Mouse (Mus musculus): ENCODE measurements around the gene Espn. TPM values are rescaled to one million over a fixed set of nuclear protein-coding genes. Genes with fewer than 3 reads are reported as not detected.

Gene Espn
- polyA plus RNA-seq, 1 experiment from 2014 or later = 1.6 TPM

DNA sequence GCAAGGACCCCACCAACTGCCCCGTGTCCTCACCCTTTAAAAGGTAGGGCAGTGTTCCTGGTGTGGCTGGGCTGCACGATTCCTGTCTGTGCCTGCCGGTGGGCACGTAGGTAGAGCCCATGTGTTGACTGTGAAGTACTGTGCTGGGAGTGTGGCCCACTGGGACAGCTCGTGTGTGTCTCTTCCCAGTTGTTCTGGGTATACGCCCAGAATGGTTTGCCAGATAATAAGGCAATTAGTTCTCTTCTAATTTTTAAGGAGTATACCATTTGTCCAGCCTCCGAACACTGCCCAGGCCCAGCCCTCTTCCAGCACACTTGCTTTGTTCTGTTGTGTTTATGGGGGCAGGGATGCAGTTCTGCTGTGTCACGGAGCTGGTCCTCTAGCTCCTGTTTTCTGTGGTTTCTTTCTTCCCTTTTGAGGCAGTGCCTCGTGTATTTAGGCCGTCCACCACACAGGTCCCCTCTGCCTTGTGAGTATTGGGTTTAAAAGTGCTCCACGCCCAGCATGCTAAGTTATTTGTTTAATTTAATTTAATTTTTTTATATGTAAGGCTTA is 38.0 kb upstream of the Espn start:
- no peaks in the 10 kb centered on the region for H3K27me3 ChIP-seq (ENCODE audit: control insufficient read depth, insufficient read depth, low read length)
- 72% methylated on average over 11 of the region's 11 CpGs for WGBS
- H3K4me2 ChIP-seq (ENCODE audit: low read depth, severe bottlenecking) = no peak overlapping the region
- ATAC-seq (ENCODE audit: insufficient number of reproducible peaks, low FRiP score, low TSS enrichment, low read depth) = no peak
- H3K9me3 ChIP-seq (ENCODE audit: control insufficient read depth, low read length) = no peaks in the 10 kb centered on the region
- H3K4me3 ChIP-seq (ENCODE audit: low read depth, low read length) = no peak overlapping the region
- no peak overlapping the region for H3K9ac ChIP-seq (ENCODE audit: low read length)
- no peak overlapping the region for H3K27ac ChIP-seq (replicated peaks; ENCODE audit: low read depth, low read length)
- peaks cover 13% of the 10 kb centered on the region for H3K4me1 ChIP-seq (ENCODE audit: control insufficient read depth, insufficient read depth, low read length)
- no peak for DNase-seq (ENCODE audit: low spot score)
- H3K36me3 ChIP-seq (ENCODE audit: control insufficient read depth, insufficient read depth, low read length) = no peaks in the 10 kb centered on the region

DNA sequence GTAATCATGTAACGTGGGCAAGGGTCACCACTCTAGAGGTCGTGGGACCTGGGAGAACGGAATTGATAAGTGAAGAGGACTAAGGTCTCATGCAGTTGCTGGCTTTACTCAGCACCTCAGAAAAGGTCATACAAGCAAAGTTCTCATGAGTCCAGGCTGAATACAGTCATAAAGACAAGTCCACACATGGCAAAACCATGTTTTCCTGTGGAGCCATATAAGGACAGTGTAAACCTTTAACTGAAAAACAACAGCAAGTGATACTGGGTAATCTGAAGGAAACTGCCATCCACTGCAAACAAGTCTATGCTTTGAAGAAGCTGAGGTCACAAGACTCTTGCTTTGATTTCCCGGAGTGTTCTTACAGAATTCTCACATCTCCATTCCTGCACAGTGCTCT is 37.5 kb upstream of the Espn start:
- Histone ChIP-seq H3K4me2 (ENCODE audit: low read depth, severe bottlenecking) (no peak overlapping the region), H3K27ac (replicated peaks; ENCODE audit: low read depth, low read length) (no peak overlapping the region), H3K36me3 (ENCODE audit: control insufficient read depth, insufficient read depth, low read length) (no peaks in the 10 kb centered on the region), H3K9me3 (ENCODE audit: control insufficient read depth, low read length) (no peaks in the 10 kb centered on the region), H3K9ac (ENCODE audit: low read length) (no peak overlapping the region), H3K4me3 (ENCODE audit: low read depth, low read length) (no peak overlapping the region), H3K27me3 (ENCODE audit: control insufficient read depth, insufficient read depth, low read length) (no peaks in the 10 kb centered on the region), H3K4me1 (ENCODE audit: control insufficient read depth, insufficient read depth, low read length) (peaks cover 13% of the 10 kb centered on the region)
- DNase-seq (ENCODE audit: low spot score) = no peak
- no peak for ATAC-seq (ENCODE audit: insufficient number of reproducible peaks, low FRiP score, low TSS enrichment, low read depth)
- WGBS = 92% methylated on average over 4 of the region's 4 CpGs

DNA sequence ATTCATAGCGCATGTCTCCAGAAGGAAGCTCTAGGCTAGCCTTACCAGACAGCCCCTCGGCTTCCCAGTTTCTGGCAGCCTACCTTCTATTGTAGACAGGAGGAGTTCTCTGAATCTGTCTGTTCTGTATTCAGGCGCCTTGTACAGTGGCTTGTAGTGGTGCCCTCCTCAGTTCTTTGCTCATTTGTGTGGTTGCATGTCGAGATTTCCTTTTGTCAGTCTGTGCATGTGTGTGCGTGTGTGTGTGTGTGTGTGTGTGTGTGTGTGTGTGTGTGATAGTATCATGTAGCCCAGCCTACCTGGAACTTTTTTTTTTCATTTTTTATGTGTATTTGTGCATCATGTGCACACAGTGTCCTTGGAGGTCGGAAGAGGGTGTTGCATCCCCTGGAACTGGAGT is 36.9 kb upstream of the Espn start:
- H3K4me2 ChIP-seq (ENCODE audit: low read depth, severe bottlenecking) = no peak overlapping the region
- DNase-seq (ENCODE audit: low spot score) (no peak), ATAC-seq (ENCODE audit: insufficient number of reproducible peaks, low FRiP score, low TSS enrichment, low read depth) (no peak)
- no peaks in the 10 kb centered on the region for H3K9me3 ChIP-seq (ENCODE audit: control insufficient read depth, low read length)
- no peak overlapping the region for H3K27ac ChIP-seq (replicated peaks; ENCODE audit: low read depth, low read length)
- no peaks in the 10 kb centered on the region for H3K27me3 ChIP-seq (ENCODE audit: control insufficient read depth, insufficient read depth, low read length)
- H3K36me3 ChIP-seq (ENCODE audit: control insufficient read depth, insufficient read depth, low read length) = no peaks in the 10 kb centered on the region
- H3K9ac ChIP-seq (ENCODE audit: low read length) = no peak overlapping the region
- peaks cover 13% of the 10 kb centered on the region for H3K4me1 ChIP-seq (ENCODE audit: control insufficient read depth, insufficient read depth, low read length)
- WGBS = 84% methylated on average over 6 of the region's 6 CpGs
- H3K4me3 ChIP-seq (ENCODE audit: low read depth, low read length) = no peak overlapping the region

DNA sequence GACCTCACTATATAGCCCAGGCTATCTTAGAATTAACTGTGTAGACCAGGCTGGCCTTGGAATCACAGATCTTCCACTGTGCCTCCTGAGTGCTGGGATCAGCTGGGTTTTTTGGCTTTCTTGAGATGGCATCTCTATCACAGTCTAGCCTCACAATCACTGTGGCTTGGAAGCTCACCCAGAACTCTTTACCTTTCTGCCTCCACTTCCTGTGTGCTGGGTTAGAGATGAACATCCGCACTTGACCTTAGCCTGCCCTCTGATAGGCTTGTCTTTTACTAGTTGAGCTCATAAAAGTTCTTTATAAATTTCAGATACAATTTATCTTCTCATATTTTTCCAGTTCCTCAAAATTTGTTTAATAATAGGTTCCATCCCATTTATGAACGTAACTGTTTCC is 36.5 kb upstream of the Espn start:
- Histone ChIP-seq H3K9me3 (ENCODE audit: control insufficient read depth, low read length) (no peaks in the 10 kb centered on the region), H3K4me1 (ENCODE audit: control insufficient read depth, insufficient read depth, low read length) (peaks cover 13% of the 10 kb centered on the region), H3K4me2 (ENCODE audit: low read depth, severe bottlenecking) (no peak overlapping the region), H3K9ac (ENCODE audit: low read length) (no peak overlapping the region), H3K4me3 (ENCODE audit: low read depth, low read length) (no peak overlapping the region), H3K36me3 (ENCODE audit: control insufficient read depth, insufficient read depth, low read length) (no peaks in the 10 kb centered on the region), H3K27ac (replicated peaks; ENCODE audit: low read depth, low read length) (no peak overlapping the region), H3K27me3 (ENCODE audit: control insufficient read depth, insufficient read depth, low read length) (no peaks in the 10 kb centered on the region)
- no peak for DNase-seq (ENCODE audit: low spot score)
- no peak for ATAC-seq (ENCODE audit: insufficient number of reproducible peaks, low FRiP score, low TSS enrichment, low read depth)
- 97% methylated on average over 2 of the region's 2 CpGs for WGBS

DNA sequence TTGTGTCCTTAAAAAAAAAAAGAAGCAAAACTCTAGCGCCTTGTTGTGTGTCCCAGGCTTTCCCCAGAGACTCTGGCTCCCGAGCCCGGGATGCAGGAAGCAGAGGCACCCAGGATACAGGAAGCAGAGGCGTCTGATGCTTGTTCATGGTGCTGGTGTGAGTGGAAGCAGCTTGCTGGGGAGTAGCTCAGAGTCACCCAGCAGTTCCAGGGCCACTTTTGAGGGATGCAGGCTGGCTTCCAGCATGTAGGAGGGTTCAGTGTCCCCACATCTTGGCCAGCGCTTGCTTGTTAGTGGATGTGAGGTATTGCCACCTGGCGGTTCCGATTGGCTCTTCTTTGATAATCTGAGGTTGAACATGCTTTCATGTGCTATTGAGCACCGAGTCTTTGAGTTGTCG is 35.0 kb upstream of the Espn start:
- no peak overlapping the region for H3K4me3 ChIP-seq (ENCODE audit: low read depth, low read length)
- no peaks in the 10 kb centered on the region for H3K9me3 ChIP-seq (ENCODE audit: control insufficient read depth, low read length)
- WGBS = 87% methylated on average over 9 of the region's 9 CpGs
- H3K27ac ChIP-seq (replicated peaks; ENCODE audit: low read depth, low read length) = no peak overlapping the region
- H3K27me3 ChIP-seq (ENCODE audit: control insufficient read depth, insufficient read depth, low read length) = no peaks in the 10 kb centered on the region
- H3K4me2 ChIP-seq (ENCODE audit: low read depth, severe bottlenecking) = no peak overlapping the region
- H3K9ac ChIP-seq (ENCODE audit: low read length) = no peak overlapping the region
- DNase-seq (ENCODE audit: low spot score) (no peak), ATAC-seq (ENCODE audit: insufficient number of reproducible peaks, low FRiP score, low TSS enrichment, low read depth) (no peak)
- H3K36me3 ChIP-seq (ENCODE audit: control insufficient read depth, insufficient read depth, low read length) = no peaks in the 10 kb centered on the region
- peaks cover 13% of the 10 kb centered on the region for H3K4me1 ChIP-seq (ENCODE audit: control insufficient read depth, insufficient read depth, low read length)

DNA sequence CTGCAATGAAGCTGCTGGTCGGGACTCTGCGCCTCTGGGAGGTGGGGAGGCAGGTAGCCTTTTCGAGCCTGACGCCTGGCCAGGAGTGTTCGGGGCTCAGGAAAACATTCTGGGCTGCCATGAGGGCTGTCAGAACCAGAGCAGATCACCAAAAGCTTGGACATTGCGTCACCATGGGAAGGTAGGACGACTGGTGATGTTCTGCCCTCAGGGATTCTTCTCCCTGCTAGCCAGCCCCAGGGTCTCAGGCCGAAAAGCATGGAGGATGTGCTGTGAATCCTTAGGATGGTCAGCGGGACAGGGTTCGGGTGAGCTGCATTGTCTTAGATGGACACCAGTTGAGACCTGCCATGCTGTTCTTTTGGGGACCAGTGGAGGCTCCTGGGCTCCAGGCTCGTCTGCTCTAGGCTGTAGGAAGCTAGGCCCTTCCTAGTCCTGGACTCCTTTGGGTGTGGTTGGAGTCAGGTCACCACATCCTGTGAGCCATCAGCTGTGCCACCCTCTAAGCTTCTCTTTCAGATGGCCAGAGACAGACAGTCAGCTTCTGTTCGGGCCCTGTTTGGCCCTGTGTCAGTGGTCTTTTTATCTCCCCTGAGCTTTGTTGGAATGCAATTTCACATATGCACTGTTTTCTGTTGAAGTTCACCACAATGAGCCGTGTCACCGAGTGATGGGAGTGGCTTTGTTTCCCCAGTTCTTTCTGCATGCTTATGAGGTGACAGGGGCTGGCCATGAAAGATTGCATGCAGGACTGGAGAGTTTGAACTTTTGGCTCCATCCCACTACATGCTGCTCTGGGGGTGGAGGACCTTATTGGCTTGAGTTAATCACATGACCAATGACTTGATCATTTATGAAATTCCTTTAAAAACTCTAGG is 34.3 kb upstream of the Espn start:
- Histone ChIP-seq H3K27me3 (ENCODE audit: control insufficient read depth, insufficient read depth, low read length) (no peaks in the 10 kb centered on the region), H3K9ac (ENCODE audit: low read length) (0 out of 2 replicates have a peak overlapping the region, but pooled peaks have one; percentile 19), H3K36me3 (ENCODE audit: control insufficient read depth, insufficient read depth, low read length) (no peaks in the 10 kb centered on the region), H3K4me3 (ENCODE audit: low read depth, low read length) (no peak overlapping the region), H3K27ac (replicated peaks; ENCODE audit: low read depth, low read length) (peak overlapping the region; percentile 52; the same call in 1 of the 2 replicates), H3K4me2 (ENCODE audit: low read depth, severe bottlenecking) (peak overlapping the region; percentile 47), H3K4me1 (ENCODE audit: control insufficient read depth, insufficient read depth, low read length) (peaks cover 13% of the 10 kb centered on the region), H3K9me3 (ENCODE audit: control insufficient read depth, low read length) (no peaks in the 10 kb centered on the region)
- DNase-seq (ENCODE audit: low spot score) (no peak), ATAC-seq (ENCODE audit: insufficient number of reproducible peaks, low FRiP score, low TSS enrichment, low read depth) (no peak)
- 38% methylated on average over 14 of the region's 14 CpGs for WGBS

DNA sequence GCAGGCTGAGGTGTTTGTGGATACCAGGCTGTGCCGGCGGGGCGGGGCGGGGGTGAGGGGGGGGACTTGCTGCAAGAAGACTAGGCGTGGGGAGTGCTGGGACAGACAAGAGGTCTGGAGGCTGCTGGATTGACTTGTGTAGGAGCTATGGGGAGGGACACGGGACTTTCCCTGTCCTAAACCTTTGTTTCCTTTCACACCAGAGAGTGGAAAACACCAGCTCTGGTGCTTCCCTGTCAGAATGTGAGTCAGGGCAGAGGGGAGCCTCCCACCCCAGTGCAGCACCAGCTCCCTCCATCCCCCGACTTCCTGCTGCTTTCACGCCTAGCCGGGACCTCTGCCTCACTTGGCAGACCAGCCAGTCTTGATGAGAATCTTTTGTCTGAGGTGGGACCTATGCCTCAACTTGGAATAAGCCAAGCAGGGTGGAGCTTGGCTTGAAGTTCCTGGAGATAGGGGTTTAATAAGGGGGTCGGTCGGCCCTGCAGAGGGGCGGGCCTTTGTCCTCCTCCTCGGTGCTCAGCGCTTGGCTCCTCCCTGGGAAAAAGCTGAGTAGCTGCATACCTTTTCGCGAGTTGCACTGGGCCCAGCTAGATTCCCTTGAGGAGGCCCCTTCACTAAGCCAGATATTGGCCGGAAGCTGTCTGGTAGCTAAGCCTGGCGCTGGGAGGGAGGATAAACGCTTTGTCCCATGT is 33.5 kb upstream of the Espn start:
- DNase-seq (ENCODE audit: low spot score) (peak; percentile 65), ATAC-seq (ENCODE audit: insufficient number of reproducible peaks, low FRiP score, low TSS enrichment, low read depth) (peak; percentile 63)
- 3% methylated on average over 19 of the region's 19 CpGs for WGBS
- Histone ChIP-seq H3K4me1 (ENCODE audit: control insufficient read depth, insufficient read depth, low read length) (peaks cover 13% of the 10 kb centered on the region), H3K4me3 (ENCODE audit: low read depth, low read length) (0 out of 2 replicates have a peak overlapping the region, but pooled peaks have one; percentile 5), H3K9ac (ENCODE audit: low read length) (peak overlapping the region; percentile 19; the same call in 1 of the 2 replicates), H3K27ac (replicated peaks; ENCODE audit: low read depth, low read length) (peak overlapping the region; percentile 52; the same call in 1 of the 2 replicates), H3K9me3 (ENCODE audit: control insufficient read depth, low read length) (no peaks in the 10 kb centered on the region), H3K27me3 (ENCODE audit: control insufficient read depth, insufficient read depth, low read length) (no peaks in the 10 kb centered on the region), H3K36me3 (ENCODE audit: control insufficient read depth, insufficient read depth, low read length) (no peaks in the 10 kb centered on the region), H3K4me2 (ENCODE audit: low read depth, severe bottlenecking) (peak overlapping the region; percentile 47)

DNA sequence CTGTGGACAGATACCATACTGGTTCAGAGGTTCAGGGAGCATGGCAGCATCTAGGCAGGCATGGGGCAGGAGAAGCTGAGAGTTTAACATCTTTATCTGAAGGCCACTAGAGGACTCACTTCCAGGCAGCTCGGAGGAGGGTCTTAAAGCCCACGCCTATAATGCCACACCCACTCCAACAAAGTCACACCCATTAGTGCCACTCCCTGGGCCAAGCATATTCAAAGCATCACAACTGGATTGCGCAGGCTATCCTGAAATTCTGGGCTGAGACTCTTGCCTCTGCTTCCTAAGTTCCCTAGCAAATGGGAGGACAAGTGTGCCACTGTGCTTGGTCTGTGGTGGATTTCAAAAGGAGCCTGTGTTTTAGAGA is 33.0 kb upstream of the Espn start:
- Histone ChIP-seq H3K4me3 (ENCODE audit: low read depth, low read length) (0 out of 2 replicates have a peak overlapping the region, but pooled peaks have one; percentile 5), H3K4me2 (ENCODE audit: low read depth, severe bottlenecking) (peak overlapping the region; percentile 47), H3K27me3 (ENCODE audit: control insufficient read depth, insufficient read depth, low read length) (no peaks in the 10 kb centered on the region), H3K27ac (replicated peaks; ENCODE audit: low read depth, low read length) (no peak overlapping the region; the same call in 1 of the 2 replicates), H3K4me1 (ENCODE audit: control insufficient read depth, insufficient read depth, low read length) (peaks cover 13% of the 10 kb centered on the region), H3K9me3 (ENCODE audit: control insufficient read depth, low read length) (no peaks in the 10 kb centered on the region), H3K36me3 (ENCODE audit: control insufficient read depth, insufficient read depth, low read length) (no peaks in the 10 kb centered on the region), H3K9ac (ENCODE audit: low read length) (no peak overlapping the region)
- ATAC-seq (ENCODE audit: insufficient number of reproducible peaks, low FRiP score, low TSS enrichment, low read depth) (peak; percentile 59), DNase-seq (ENCODE audit: low spot score) (peak; percentile 62)
- 3% methylated on average over 3 of the region's 3 CpGs for WGBS

Data from limb, embryonic 11.5 days (tissue).